Mouse (Mus musculus): Measurements from ENCODE around the gene Bmp5. TPM values are rescaled to one million over a fixed set of nuclear protein-coding genes. Genes with fewer than 3 reads are reported as not detected.

Bmp5 gene
- polyA plus RNA-seq, 1 experiment from 2014 or later = 11.8 TPM

DNA sequence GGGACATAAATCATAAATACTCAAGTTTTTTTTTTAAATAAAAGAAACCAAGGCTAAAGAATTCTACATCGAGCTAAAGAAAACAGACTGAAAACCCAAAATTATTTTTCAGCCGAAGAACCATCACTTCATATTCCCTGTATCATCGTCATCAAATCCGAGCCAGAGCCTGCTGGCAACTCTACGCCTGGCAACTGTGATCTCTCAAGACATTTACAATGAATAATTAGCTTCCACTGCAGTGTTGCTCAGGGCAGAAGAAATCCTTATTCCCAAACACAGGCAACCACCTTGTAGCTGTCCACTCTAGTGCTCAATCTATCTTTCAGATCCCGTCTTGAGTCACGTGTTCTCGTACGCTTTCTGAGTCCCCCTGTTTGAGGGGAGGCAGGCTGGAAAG is 126.1 kb downstream of the Bmp5 start:
- Histone ChIP-seq H3K27me3 (replicated peaks) (no peaks in the 10 kb centered on the region), H3K4me3 (no peak overlapping the region), H3K36me3 (no peaks in the 10 kb centered on the region), H3K4me1 (replicated peaks) (0 out of 2 replicates have a peak, but pooled peaks cover 3% of the 10 kb centered on the region), H3K9ac (no peak overlapping the region), H3K4me2 (no peak overlapping the region), H3K9me3 (replicated peaks) (no peaks in the 10 kb centered on the region), H3K27ac (ENCODE audit: poor library complexity, severe bottlenecking) (no peak overlapping the region)
- no peak for ATAC-seq (ENCODE audit: insufficient number of reproducible peaks, low FRiP score)
- 56% methylated on average over 9 of the region's 9 CpGs for WGBS

DNA sequence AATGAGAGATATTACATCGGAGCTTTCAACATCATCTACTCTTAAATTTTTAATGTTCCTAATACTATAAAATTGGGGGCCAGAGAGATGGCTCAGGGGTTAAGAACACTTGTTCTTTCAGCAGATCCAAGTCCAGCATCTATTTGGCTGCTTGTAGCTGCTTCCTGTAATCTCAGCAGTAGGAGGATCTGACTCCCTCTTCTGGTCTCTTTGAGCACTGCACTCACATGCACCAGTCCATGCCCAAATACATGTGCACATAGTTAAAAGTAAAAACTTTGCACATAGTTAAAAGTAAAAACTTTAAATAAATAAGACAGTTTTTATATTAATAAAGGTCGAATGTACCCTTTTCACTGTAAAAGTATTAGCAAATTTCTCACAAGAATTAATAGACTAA is 130.3 kb downstream of the Bmp5 start:
- H3K27ac ChIP-seq (ENCODE audit: poor library complexity, severe bottlenecking) = no peak overlapping the region
- H3K27me3 ChIP-seq (replicated peaks) = no peaks in the 10 kb centered on the region
- no peak for ATAC-seq (ENCODE audit: insufficient number of reproducible peaks, low FRiP score)
- no peak overlapping the region for H3K9ac ChIP-seq
- no peak overlapping the region for H3K4me3 ChIP-seq
- H3K4me1 ChIP-seq (replicated peaks) = peaks cover 6% of the 10 kb centered on the region; the same call in 1 of the 2 replicates
- no peak overlapping the region for H3K4me2 ChIP-seq
- 56% methylated on average over 2 of the region's 2 CpGs for WGBS
- no peaks in the 10 kb centered on the region for H3K36me3 ChIP-seq
- H3K9me3 ChIP-seq (replicated peaks) = no peaks in the 10 kb centered on the region

DNA sequence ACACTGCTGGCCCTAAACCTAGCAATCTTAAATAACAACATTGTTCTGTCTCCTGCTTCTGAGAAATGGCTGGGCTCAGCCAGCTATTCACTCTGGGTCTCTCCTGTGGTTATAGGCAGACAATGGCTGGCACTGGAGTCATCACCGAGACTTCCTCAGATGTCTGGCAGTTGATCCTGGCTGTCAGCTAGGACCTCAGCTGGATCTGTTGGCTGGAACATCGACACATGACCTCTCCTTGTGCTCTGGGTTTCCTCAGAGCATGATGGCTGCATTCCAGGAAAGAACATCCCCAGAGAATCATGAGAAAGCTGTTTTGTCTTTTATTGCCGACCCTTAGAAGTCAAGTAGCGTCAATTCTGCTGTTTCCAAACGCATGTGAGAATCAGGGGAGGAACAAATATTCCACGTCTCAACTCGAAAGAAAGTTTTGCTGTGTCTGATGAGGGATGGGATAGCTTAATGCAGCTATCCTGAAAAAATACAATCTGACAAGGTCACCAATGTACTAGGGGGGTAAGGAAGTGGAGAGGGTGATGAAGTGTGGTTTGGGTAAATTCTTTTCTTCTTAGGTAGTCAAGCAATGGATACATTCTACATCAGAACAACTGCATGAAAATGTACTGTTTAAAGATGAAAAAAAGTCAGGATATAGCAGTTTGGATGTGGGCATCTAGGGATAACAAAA is 135.1 kb downstream of the Bmp5 start:
- peak; percentile 77 for ATAC-seq (ENCODE audit: insufficient number of reproducible peaks, low FRiP score)
- Histone ChIP-seq H3K4me2 (no peak overlapping the region), H3K4me1 (replicated peaks) (peaks cover 11% of the 10 kb centered on the region; the same call in 1 of the 2 replicates), H3K9ac (no peak overlapping the region), H3K27ac (ENCODE audit: poor library complexity, severe bottlenecking) (no peak overlapping the region), H3K4me3 (no peak overlapping the region), H3K9me3 (replicated peaks) (no peaks in the 10 kb centered on the region), H3K27me3 (replicated peaks) (no peaks in the 10 kb centered on the region), H3K36me3 (no peaks in the 10 kb centered on the region)
- 32% methylated on average over 7 of the region's 7 CpGs for WGBS

DNA sequence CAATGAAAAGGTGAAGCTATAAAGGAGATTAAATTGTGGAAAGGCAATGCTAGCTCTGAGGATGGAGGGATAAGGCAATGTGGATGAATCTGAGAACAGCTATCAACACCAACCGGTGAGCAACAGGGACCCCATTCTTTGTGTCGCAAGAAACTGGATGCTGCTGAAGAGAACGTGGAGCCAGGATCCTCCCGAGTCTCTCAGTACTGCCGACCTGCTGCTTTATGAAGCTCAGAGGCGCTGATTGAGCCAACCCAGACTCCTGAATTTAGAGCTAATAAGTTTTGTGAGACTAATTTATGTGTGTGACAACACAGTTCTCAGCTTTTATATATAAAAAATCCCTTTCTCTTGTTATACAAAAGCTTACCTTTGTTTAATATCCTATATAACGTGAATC is 136.4 kb downstream of the Bmp5 start:
- no peak overlapping the region for H3K4me3 ChIP-seq
- no peaks in the 10 kb centered on the region for H3K36me3 ChIP-seq
- H3K27ac ChIP-seq (ENCODE audit: poor library complexity, severe bottlenecking) = no peak overlapping the region
- ATAC-seq (ENCODE audit: insufficient number of reproducible peaks, low FRiP score) = no peak
- peaks cover 11% of the 10 kb centered on the region; the same call in 1 of the 2 replicates for H3K4me1 ChIP-seq (replicated peaks)
- 53% methylated on average over 7 of the region's 7 CpGs for WGBS
- H3K27me3 ChIP-seq (replicated peaks) = no peaks in the 10 kb centered on the region
- H3K4me2 ChIP-seq = no peak overlapping the region
- H3K9me3 ChIP-seq (replicated peaks) = no peaks in the 10 kb centered on the region
- no peak overlapping the region for H3K9ac ChIP-seq

DNA sequence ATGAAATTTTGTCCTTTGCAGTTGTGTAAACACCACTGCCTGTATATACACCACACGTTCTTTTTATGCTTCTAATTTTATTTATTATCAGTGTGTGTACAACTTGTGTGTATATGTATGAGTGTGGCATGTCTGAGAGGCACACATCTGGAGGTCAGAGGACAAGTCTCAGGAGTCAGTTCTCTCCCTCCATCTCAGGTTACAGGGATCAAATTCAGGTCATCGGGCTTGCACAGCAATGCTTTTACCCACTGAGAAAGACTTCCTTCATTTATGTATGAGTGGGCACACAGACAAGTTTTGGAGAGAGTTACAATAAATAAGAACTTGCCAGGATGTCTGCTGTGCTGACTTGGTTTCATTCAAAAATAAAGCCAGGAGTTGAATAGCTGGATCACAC is 140.9 kb downstream of the Bmp5 start:
- WGBS = 50% methylated on average over 2 of the region's 2 CpGs
- ATAC-seq (ENCODE audit: insufficient number of reproducible peaks, low FRiP score) = no peak
- no peaks in the 10 kb centered on the region for H3K9me3 ChIP-seq (replicated peaks)
- no peak overlapping the region for H3K9ac ChIP-seq
- no peak overlapping the region for H3K4me3 ChIP-seq
- H3K27ac ChIP-seq (ENCODE audit: poor library complexity, severe bottlenecking) = no peak overlapping the region
- no peak overlapping the region for H3K4me2 ChIP-seq
- peaks cover 5% of the 10 kb centered on the region; the same call in 1 of the 2 replicates for H3K4me1 ChIP-seq (replicated peaks)
- no peaks in the 10 kb centered on the region for H3K36me3 ChIP-seq
- H3K27me3 ChIP-seq (replicated peaks) = no peaks in the 10 kb centered on the region

DNA sequence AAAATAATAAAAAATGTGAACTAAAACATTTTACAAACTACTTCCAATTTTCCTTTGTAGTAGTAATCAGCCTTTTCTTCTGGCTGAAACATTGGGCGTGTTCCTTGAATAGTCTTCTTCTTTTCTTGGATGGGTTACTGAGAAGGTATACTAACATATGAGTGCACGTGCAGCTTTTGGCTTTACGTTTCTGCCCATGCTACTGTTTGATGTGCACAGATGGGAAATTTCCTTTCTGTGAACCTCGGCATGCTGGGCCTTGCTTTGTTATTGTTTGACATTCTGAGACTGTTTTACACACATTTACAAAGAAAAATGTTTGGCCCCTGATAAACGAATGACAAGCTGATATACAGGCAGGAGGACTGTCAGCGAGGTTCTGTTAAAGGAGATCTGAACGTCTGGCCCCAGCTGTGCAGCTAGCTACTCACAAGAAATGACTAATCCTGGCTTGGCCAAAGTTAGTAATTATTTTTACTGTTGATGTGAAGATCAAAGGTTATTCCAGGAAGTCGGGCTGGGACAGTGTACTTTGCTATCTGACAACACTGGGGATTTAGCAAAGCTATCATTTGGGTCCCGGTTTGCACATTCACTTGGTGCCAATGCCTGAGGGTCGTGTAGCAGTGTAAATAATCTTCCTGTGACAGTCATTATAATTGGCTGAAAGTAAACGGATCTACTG is 152.2 kb downstream of the Bmp5 start:
- WGBS = 38% methylated on average over 11 of the region's 11 CpGs
- H3K36me3 ChIP-seq = no peaks in the 10 kb centered on the region
- H3K4me2 ChIP-seq = no peak overlapping the region
- no peak for ATAC-seq (ENCODE audit: insufficient number of reproducible peaks, low FRiP score)
- no peaks in the 10 kb centered on the region for H3K27me3 ChIP-seq (replicated peaks)
- H3K9me3 ChIP-seq (replicated peaks) = no peaks in the 10 kb centered on the region
- H3K9ac ChIP-seq = no peak overlapping the region
- H3K27ac ChIP-seq (ENCODE audit: poor library complexity, severe bottlenecking) = no peak overlapping the region
- no peak overlapping the region for H3K4me3 ChIP-seq
- no peaks in the 10 kb centered on the region for H3K4me1 ChIP-seq (replicated peaks)

DNA sequence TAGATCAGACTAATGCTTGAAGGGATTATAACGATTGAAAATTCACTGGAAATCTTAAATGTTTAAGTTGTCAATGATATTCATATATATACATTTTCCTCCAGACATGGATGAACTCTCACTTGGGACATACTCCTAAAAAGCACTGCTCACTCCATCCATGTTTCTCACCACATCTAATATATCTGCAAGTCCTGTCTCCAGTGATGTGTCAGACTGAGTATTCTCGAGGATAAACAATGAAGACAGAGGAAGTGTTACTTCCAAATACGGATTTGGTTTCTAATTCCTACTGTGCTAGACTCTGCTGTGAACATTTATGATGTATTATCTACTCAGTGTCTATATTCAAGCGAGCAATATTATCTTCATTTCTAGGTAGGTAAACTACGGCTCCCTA is 152.9 kb downstream of the Bmp5 start:
- WGBS = 67% methylated on average over 5 of the region's 5 CpGs
- ATAC-seq (ENCODE audit: insufficient number of reproducible peaks, low FRiP score) = no peak
- H3K36me3 ChIP-seq = no peaks in the 10 kb centered on the region

DNA sequence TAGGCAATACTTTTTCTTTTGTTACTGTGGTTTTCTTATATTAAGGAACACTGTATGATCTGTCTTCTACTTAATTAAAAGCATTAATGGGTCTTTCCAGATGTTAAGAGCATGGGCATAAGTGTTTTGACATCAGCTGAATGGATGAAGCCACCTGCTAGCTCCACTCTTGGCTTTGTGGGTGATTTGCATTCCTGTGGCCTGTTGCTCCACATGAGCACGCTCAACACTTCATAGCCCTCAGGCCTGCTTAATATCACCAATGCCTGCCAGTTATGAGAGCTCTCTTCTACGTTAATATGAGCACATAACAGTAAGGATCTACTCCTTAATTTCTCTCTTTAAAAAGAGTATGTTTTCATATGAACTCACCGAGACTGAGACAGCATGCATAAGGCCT is 169.5 kb downstream of the Bmp5 start:
- 61% methylated on average over 3 of the region's 3 CpGs for WGBS
- no peaks in the 10 kb centered on the region for H3K36me3 ChIP-seq
- H3K9ac ChIP-seq = no peak overlapping the region
- H3K27ac ChIP-seq (ENCODE audit: poor library complexity, severe bottlenecking) = no peak overlapping the region
- no peaks in the 10 kb centered on the region for H3K4me1 ChIP-seq (replicated peaks)
- no peaks in the 10 kb centered on the region for H3K27me3 ChIP-seq (replicated peaks)
- H3K4me3 ChIP-seq = no peak overlapping the region
- ATAC-seq (ENCODE audit: insufficient number of reproducible peaks, low FRiP score) = no peak
- no peak overlapping the region for H3K4me2 ChIP-seq
- H3K9me3 ChIP-seq (replicated peaks) = no peaks in the 10 kb centered on the region

More for the DNA sequence above, 152.9 kb downstream of the Bmp5 start:
- Histone ChIP-seq H3K27me3 (replicated peaks) (no peaks in the 10 kb centered on the region), H3K27ac (ENCODE audit: poor library complexity, severe bottlenecking) (no peak overlapping the region), H3K4me3 (no peak overlapping the region), H3K9me3 (replicated peaks) (no peaks in the 10 kb centered on the region), H3K9ac (no peak overlapping the region), H3K4me2 (no peak overlapping the region), H3K4me1 (replicated peaks) (no peaks in the 10 kb centered on the region)

Small RNA genes lying within 50 kb of the gene (microRNA-seq; reads per million reads assigned to microRNA genes)
- not detected for gene Gm44355

Other genes with a start within 250 kb of the Bmp5 start
- gene Tmod3, start 215.7 kb upstream of the Bmp5 start, polyA plus RNA-seq (2016; fragmentation: Nextera tagmentation; extraction: Ambion mirVana) = 74.6 and 81.0 TPM in 2 replicates
- 4.9 and 5.0 TPM in 2 replicates for gene Tmod2, start 164.0 kb upstream of the Bmp5 start, polyA plus RNA-seq (2016; fragmentation: Nextera tagmentation; extraction: Ambion mirVana)
- 17.8 and 18.8 TPM in 2 replicates for gene Lysmd2, start 149.6 kb upstream of the Bmp5 start, polyA plus RNA-seq (2016; fragmentation: Nextera tagmentation; extraction: Ambion mirVana)
- gene Scg3, start 91.3 kb upstream of the Bmp5 start, polyA plus RNA-seq (2016; fragmentation: Nextera tagmentation; extraction: Ambion mirVana) = 0.17 and 0.64 TPM in 2 replicates
- gene Hmgcll1, start 239.5 kb downstream of the Bmp5 start, polyA plus RNA-seq (2016; fragmentation: Nextera tagmentation; extraction: Ambion mirVana) = 2.0 and 2.6 TPM in 2 replicates

Data from heart, embryonic 12.5 days (tissue).